Mouse (Mus musculus): Measurements from ENCODE around the gene Arrdc5. TPM values are rescaled to one million over a fixed set of nuclear protein-coding genes. Genes with fewer than 3 reads are reported as not detected.

The Arrdc5 gene
- not detected in 2 replicates for polyA plus RNA-seq (2014; fragmentation: Nextera tagmentation; extraction: Ambion mirVana)

GRCm38 (mm10) chr17:56300186-56300585 lies at the start of gene Arrdc5:
Gene Arrdc5, minus strand, starts transcription at chr17:56300286.
- H3K27me3 ChIP-seq (ENCODE audit: control insufficient read depth, insufficient read depth, low read length), result no peaks in the 10 kb centered on the region
- no peaks in the 10 kb centered on the region for H3K9me3 ChIP-seq (ENCODE audit: control insufficient read depth, low read length)
- no peak within 1 kb of the TSS for H3K9ac ChIP-seq (ENCODE audit: low read depth, low read length)
- peaks cover 5% of the 10 kb centered on the region for H3K4me1 ChIP-seq (ENCODE audit: control insufficient read depth, insufficient read depth, low read length)
- 91% methylated on average over 9 of the region's 9 CpGs for WGBS
- H3K36me3 ChIP-seq (ENCODE audit: control insufficient read depth, insufficient read depth, low read length), result no peaks in the 10 kb centered on the region
- no peak within 1 kb of the TSS for H3K27ac ChIP-seq (ENCODE audit: low read depth, low read length)
- no peak for ATAC-seq (ENCODE audit: low FRiP score, low TSS enrichment)
- no peak within 1 kb of the TSS for H3K4me2 ChIP-seq (replicated peaks; ENCODE audit: low read depth, low read length)
- no peak within 1 kb of the TSS for H3K4me3 ChIP-seq (ENCODE audit: low read length)

- ATAC-seq (ENCODE audit: low FRiP score, low TSS enrichment), result no peak
- Histone ChIP-seq H3K9ac (ENCODE audit: low read depth, low read length) (no peak overlapping the region), H3K36me3 (ENCODE audit: control insufficient read depth, insufficient read depth, low read length) (peaks cover 15% of the 10 kb centered on the region), H3K9me3 (ENCODE audit: control insufficient read depth, low read length) (no peaks in the 10 kb centered on the region), H3K4me1 (ENCODE audit: control insufficient read depth, insufficient read depth, low read length) (no peaks in the 10 kb centered on the region), H3K27ac (ENCODE audit: low read depth, low read length) (no peak overlapping the region), H3K4me3 (ENCODE audit: low read length) (no peak overlapping the region), H3K4me2 (replicated peaks; ENCODE audit: low read depth, low read length) (no peak overlapping the region), H3K27me3 (ENCODE audit: control insufficient read depth, insufficient read depth, low read length) (no peaks in the 10 kb centered on the region)
These were observed 48.5 kb upstream of the Arrdc5 start for GRCm38 (mm10) chr17:56348586-56348985.

- ATAC-seq (ENCODE audit: low FRiP score, low TSS enrichment), result no peak
- 74% methylated on average over 4 of the region's 4 CpGs for WGBS
- H3K27me3 ChIP-seq (ENCODE audit: control insufficient read depth, insufficient read depth, low read length), result no peaks in the 10 kb centered on the region
- H3K27ac ChIP-seq (ENCODE audit: low read depth, low read length), result no peak overlapping the region
- H3K4me3 ChIP-seq (ENCODE audit: low read length), result no peak overlapping the region
- H3K9me3 ChIP-seq (ENCODE audit: control insufficient read depth, low read length), result no peaks in the 10 kb centered on the region
- no peak overlapping the region for H3K9ac ChIP-seq (ENCODE audit: low read depth, low read length)
- no peak overlapping the region for H3K4me2 ChIP-seq (replicated peaks; ENCODE audit: low read depth, low read length)
- no peaks in the 10 kb centered on the region for H3K4me1 ChIP-seq (ENCODE audit: control insufficient read depth, insufficient read depth, low read length)
- H3K36me3 ChIP-seq (ENCODE audit: control insufficient read depth, insufficient read depth, low read length), result peaks cover 11% of the 10 kb centered on the region
These were observed 48.0 kb upstream of the Arrdc5 start for GRCm38 (mm10) chr17:56348128-56348527.

GRCm38 (mm10) chr17:56345364-56345763 lies 45.3 kb upstream of the Arrdc5 start:
- no peak for ATAC-seq (ENCODE audit: low FRiP score, low TSS enrichment)
- Histone ChIP-seq H3K27me3 (ENCODE audit: control insufficient read depth, insufficient read depth, low read length) (no peaks in the 10 kb centered on the region), H3K9me3 (ENCODE audit: control insufficient read depth, low read length) (no peaks in the 10 kb centered on the region), H3K27ac (ENCODE audit: low read depth, low read length) (no peak overlapping the region), H3K36me3 (ENCODE audit: control insufficient read depth, insufficient read depth, low read length) (no peaks in the 10 kb centered on the region), H3K9ac (ENCODE audit: low read depth, low read length) (no peak overlapping the region), H3K4me1 (ENCODE audit: control insufficient read depth, insufficient read depth, low read length) (no peaks in the 10 kb centered on the region), H3K4me3 (ENCODE audit: low read length) (no peak overlapping the region), H3K4me2 (replicated peaks; ENCODE audit: low read depth, low read length) (no peak overlapping the region)
- WGBS, result 66% methylated on average over 2 of the region's 2 CpGs

- Histone ChIP-seq H3K4me3 (ENCODE audit: low read length) (no peak overlapping the region), H3K36me3 (ENCODE audit: control insufficient read depth, insufficient read depth, low read length) (no peaks in the 10 kb centered on the region), H3K4me2 (replicated peaks; ENCODE audit: low read depth, low read length) (no peak overlapping the region), H3K27me3 (ENCODE audit: control insufficient read depth, insufficient read depth, low read length) (no peaks in the 10 kb centered on the region), H3K9ac (ENCODE audit: low read depth, low read length) (no peak overlapping the region), H3K4me1 (ENCODE audit: control insufficient read depth, insufficient read depth, low read length) (no peaks in the 10 kb centered on the region), H3K9me3 (ENCODE audit: control insufficient read depth, low read length) (no peaks in the 10 kb centered on the region), H3K27ac (ENCODE audit: low read depth, low read length) (no peak overlapping the region)
- 77% methylated on average over 3 of the region's 3 CpGs for WGBS
- ATAC-seq (ENCODE audit: low FRiP score, low TSS enrichment), result no peak
These were observed 43.4 kb upstream of the Arrdc5 start for GRCm38 (mm10) chr17:56343466-56343865.

GRCm38 (mm10) chr17:56340717-56341116 lies 40.6 kb upstream of the Arrdc5 start:
- H3K4me2 ChIP-seq (replicated peaks; ENCODE audit: low read depth, low read length), result no peak overlapping the region
- no peak overlapping the region for H3K4me3 ChIP-seq (ENCODE audit: low read length)
- H3K4me1 ChIP-seq (ENCODE audit: control insufficient read depth, insufficient read depth, low read length), result no peaks in the 10 kb centered on the region
- no peaks in the 10 kb centered on the region for H3K27me3 ChIP-seq (ENCODE audit: control insufficient read depth, insufficient read depth, low read length)
- H3K27ac ChIP-seq (ENCODE audit: low read depth, low read length), result no peak overlapping the region
- no peak overlapping the region for H3K9ac ChIP-seq (ENCODE audit: low read depth, low read length)
- H3K9me3 ChIP-seq (ENCODE audit: control insufficient read depth, low read length), result no peaks in the 10 kb centered on the region
- no peak for ATAC-seq (ENCODE audit: low FRiP score, low TSS enrichment)
- no peaks in the 10 kb centered on the region for H3K36me3 ChIP-seq (ENCODE audit: control insufficient read depth, insufficient read depth, low read length)

- Histone ChIP-seq H3K27me3 (ENCODE audit: control insufficient read depth, insufficient read depth, low read length) (no peaks in the 10 kb centered on the region), H3K36me3 (ENCODE audit: control insufficient read depth, insufficient read depth, low read length) (no peaks in the 10 kb centered on the region; the same call in 1 of the 2 replicates), H3K27ac (ENCODE audit: low read depth, low read length) (no peak overlapping the region), H3K4me3 (ENCODE audit: low read length) (no peak overlapping the region), H3K4me1 (ENCODE audit: control insufficient read depth, insufficient read depth, low read length) (no peaks in the 10 kb centered on the region), H3K9me3 (ENCODE audit: control insufficient read depth, low read length) (no peaks in the 10 kb centered on the region), H3K4me2 (replicated peaks; ENCODE audit: low read depth, low read length) (no peak overlapping the region), H3K9ac (ENCODE audit: low read depth, low read length) (no peak overlapping the region)
- no peak for ATAC-seq (ENCODE audit: low FRiP score, low TSS enrichment)
- 57% methylated on average over 4 of the region's 4 CpGs for WGBS
These were observed 38.8 kb upstream of the Arrdc5 start for GRCm38 (mm10) chr17:56338909-56339308.

GRCm38 (mm10) chr17:56337791-56338190 lies 37.7 kb upstream of the Arrdc5 start:
- no peak overlapping the region for H3K9ac ChIP-seq (ENCODE audit: low read depth, low read length)
- no peak overlapping the region for H3K27ac ChIP-seq (ENCODE audit: low read depth, low read length)
- no peak overlapping the region for H3K4me3 ChIP-seq (ENCODE audit: low read length)
- no peak overlapping the region for H3K4me2 ChIP-seq (replicated peaks; ENCODE audit: low read depth, low read length)
- ATAC-seq (ENCODE audit: low FRiP score, low TSS enrichment), result no peak
- H3K27me3 ChIP-seq (ENCODE audit: control insufficient read depth, insufficient read depth, low read length), result no peaks in the 10 kb centered on the region
- H3K36me3 ChIP-seq (ENCODE audit: control insufficient read depth, insufficient read depth, low read length), result no peaks in the 10 kb centered on the region; the same call in 1 of the 2 replicates
- no peaks in the 10 kb centered on the region for H3K4me1 ChIP-seq (ENCODE audit: control insufficient read depth, insufficient read depth, low read length)
- no peaks in the 10 kb centered on the region for H3K9me3 ChIP-seq (ENCODE audit: control insufficient read depth, low read length)
- 92% methylated on average over 6 of the region's 6 CpGs for WGBS

GRCm38 (mm10) chr17:56337190-56337589 lies 37.1 kb upstream of the Arrdc5 start:
- ATAC-seq (ENCODE audit: low FRiP score, low TSS enrichment), result no peak
- WGBS, result 46% methylated on average over 4 of the region's 4 CpGs
- Histone ChIP-seq H3K27ac (ENCODE audit: low read depth, low read length) (no peak overlapping the region), H3K9ac (ENCODE audit: low read depth, low read length) (no peak overlapping the region), H3K27me3 (ENCODE audit: control insufficient read depth, insufficient read depth, low read length) (no peaks in the 10 kb centered on the region), H3K36me3 (ENCODE audit: control insufficient read depth, insufficient read depth, low read length) (no peaks in the 10 kb centered on the region; the same call in 1 of the 2 replicates), H3K9me3 (ENCODE audit: control insufficient read depth, low read length) (no peaks in the 10 kb centered on the region), H3K4me3 (ENCODE audit: low read length) (no peak overlapping the region), H3K4me2 (replicated peaks; ENCODE audit: low read depth, low read length) (no peak overlapping the region), H3K4me1 (ENCODE audit: control insufficient read depth, insufficient read depth, low read length) (no peaks in the 10 kb centered on the region)
